Mouse (Mus musculus): Measurements from ENCODE around the gene 4930430F08Rik. TPM values are rescaled to one million over a fixed set of nuclear protein-coding genes. Genes with fewer than 3 reads are reported as not detected.

4930430F08Rik gene
- 20.7 and 21.4 TPM in 2 replicates for total RNA-seq (2012; rRNA removed)

- no peak within 1 kb of the TSS for H3K9ac ChIP-seq (ENCODE audit: insufficient read depth, low read depth, low read length, poor library complexity, severe bottlenecking)
- TF ChIP-seq CHD2 (IDR thresholded peaks at IDR 0.05; ENCODE audit: low read depth, low read length): no peak
- TF ChIP-seq MAFK (IDR thresholded peaks at IDR 0.05; ENCODE audit: insufficient read depth, low read depth, low read length): no peak
- no peak for TF ChIP-seq HCFC1 (IDR thresholded peaks at IDR 0.05; ENCODE audit: borderline replicate concordance, insufficient read depth, low read length)
- H3K4me1 ChIP-seq (ENCODE audit: control insufficient read depth in 2 of 2, insufficient read depth in 2 of 2, low read length in 2 of 2, poor library complexity in 1 of 2): 0 out of 4 replicates have a peak, but pooled peaks cover 0 to 1% of the 10 kb centered on the region in 2 experiments
- in situ Hi-C loops (cut with MboI; ENCODE audit: low sequenced_read_pairs in 2 of 2, unreplicated experiment in 2 of 2): no loop called here
- H3K27ac ChIP-seq (ENCODE audit: insufficient read depth, low read depth, low read length, poor library complexity, severe bottlenecking): no peak within 1 kb of the TSS
- peak within 1 kb of the TSS in 1 of 2 experiments; percentile 86; a peak in 2 of 4 replicates for H3K4me3 ChIP-seq (ENCODE audit: insufficient read depth in 1 of 2, low read depth in 1 of 2, low read length in 2 of 2, poor library complexity in 1 of 2, severe bottlenecking in 1 of 2)
- DNase-seq (ENCODE audit: low read depth, low spot score): no peak
- no peaks in the 10 kb centered on the region; the same call in 1 of the 2 replicates for H3K9me3 ChIP-seq (ENCODE audit: control insufficient read depth, insufficient read depth, low read depth, low read length)
- peaks cover 3% of the 10 kb centered on the region; the same call in 1 of the 2 replicates for H3K36me3 ChIP-seq (ENCODE audit: control insufficient read depth, insufficient read depth, low read length, poor library complexity, severe bottlenecking)
Measured at GRCm38 (mm10) chr10:100590323-100590722, at the start of gene 4930430F08Rik, which contains the start of gene 1700017N19Rik. Gene 4930430F08Rik (minus strand): TSS chr10:100590423. Gene 1700017N19Rik (plus strand): TSS chr10:100590484.

GRCm38 (mm10) chr10:100629762-100630438 lies 39.7 kb upstream of the 4930430F08Rik start:
- peak; percentile 31 for DNase-seq (ENCODE audit: low read depth, low spot score)
- TF ChIP-seq MAFK (IDR thresholded peaks at IDR 0.05; ENCODE audit: insufficient read depth, low read depth, low read length) (no peak), ZC3H11A (IDR thresholded peaks at IDR 0.05; ENCODE audit: borderline replicate concordance, low read depth, low read length) (peak; percentile 42; the same call in 1 of the 2 replicates)
- H3K4me3 ChIP-seq (ENCODE audit: insufficient read depth in 1 of 2, low read depth in 1 of 2, low read length in 2 of 2, poor library complexity in 1 of 2, severe bottlenecking in 1 of 2): no peak overlapping the region
- H3K9ac ChIP-seq (ENCODE audit: insufficient read depth, low read depth, low read length, poor library complexity, severe bottlenecking): no peak overlapping the region
- H3K4me1 ChIP-seq (ENCODE audit: control insufficient read depth in 2 of 2, insufficient read depth in 2 of 2, low read length in 2 of 2, poor library complexity in 1 of 2): no peaks in the 10 kb centered on the region
- no peaks in the 10 kb centered on the region for H3K36me3 ChIP-seq (ENCODE audit: control insufficient read depth, insufficient read depth, low read length, poor library complexity, severe bottlenecking)
- no peaks in the 10 kb centered on the region for H3K9me3 ChIP-seq (ENCODE audit: control insufficient read depth, insufficient read depth, low read depth, low read length)
- in situ Hi-C loops (cut with MboI; ENCODE audit: low sequenced_read_pairs in 2 of 2, unreplicated experiment in 2 of 2): no loop called here
- no peak overlapping the region for H3K27ac ChIP-seq (ENCODE audit: insufficient read depth, low read depth, low read length, poor library complexity, severe bottlenecking)

- no peaks in the 10 kb centered on the region for H3K4me1 ChIP-seq (ENCODE audit: control insufficient read depth in 2 of 2, insufficient read depth in 2 of 2, low read length in 2 of 2, poor library complexity in 1 of 2)
- H3K36me3 ChIP-seq (ENCODE audit: control insufficient read depth, insufficient read depth, low read length, poor library complexity, severe bottlenecking): no peaks in the 10 kb centered on the region
- H3K9ac ChIP-seq (ENCODE audit: insufficient read depth, low read depth, low read length, poor library complexity, severe bottlenecking): no peak overlapping the region
- no peaks in the 10 kb centered on the region for H3K9me3 ChIP-seq (ENCODE audit: control insufficient read depth, insufficient read depth, low read depth, low read length)
- no peak for DNase-seq (ENCODE audit: low read depth, low spot score)
- in situ Hi-C loops (cut with MboI; ENCODE audit: low sequenced_read_pairs in 2 of 2, unreplicated experiment in 2 of 2): no loop called here
- H3K4me3 ChIP-seq (ENCODE audit: insufficient read depth in 1 of 2, low read depth in 1 of 2, low read length in 2 of 2, poor library complexity in 1 of 2, severe bottlenecking in 1 of 2): no peak overlapping the region
- TF ChIP-seq HCFC1 (IDR thresholded peaks at IDR 0.05; ENCODE audit: borderline replicate concordance, insufficient read depth, low read length) (no peak), CHD2 (IDR thresholded peaks at IDR 0.05; ENCODE audit: low read depth, low read length) (no peak), ZC3H11A (IDR thresholded peaks at IDR 0.05; ENCODE audit: borderline replicate concordance, low read depth, low read length) (no peak), MAFK (IDR thresholded peaks at IDR 0.05; ENCODE audit: insufficient read depth, low read depth, low read length) (no peak), ZNF384 (IDR thresholded peaks at IDR 0.05; ENCODE audit: low read depth, low read length) (no peak)
- no peak overlapping the region for H3K27ac ChIP-seq (ENCODE audit: insufficient read depth, low read depth, low read length, poor library complexity, severe bottlenecking)
Measured at GRCm38 (mm10) chr10:100622494-100622893, 32.3 kb upstream of the 4930430F08Rik start.

GRCm38 (mm10) chr10:100620040-100620439 lies 29.8 kb upstream of the 4930430F08Rik start:
- H3K36me3 ChIP-seq (ENCODE audit: control insufficient read depth, insufficient read depth, low read length, poor library complexity, severe bottlenecking): no peaks in the 10 kb centered on the region
- in situ Hi-C loops (cut with MboI; ENCODE audit: low sequenced_read_pairs in 2 of 2, unreplicated experiment in 2 of 2): no loop called here
- no peak overlapping the region for H3K9ac ChIP-seq (ENCODE audit: insufficient read depth, low read depth, low read length, poor library complexity, severe bottlenecking)
- no peaks in the 10 kb centered on the region for H3K4me1 ChIP-seq (ENCODE audit: control insufficient read depth in 2 of 2, insufficient read depth in 2 of 2, low read length in 2 of 2, poor library complexity in 1 of 2)
- DNase-seq (ENCODE audit: low read depth, low spot score): no peak
- H3K27ac ChIP-seq (ENCODE audit: insufficient read depth, low read depth, low read length, poor library complexity, severe bottlenecking): no peak overlapping the region
- no peak for TF ChIP-seq ZC3H11A (IDR thresholded peaks at IDR 0.05; ENCODE audit: borderline replicate concordance, low read depth, low read length)
- TF ChIP-seq MAFK (IDR thresholded peaks at IDR 0.05; ENCODE audit: insufficient read depth, low read depth, low read length): no peak
- no peak for TF ChIP-seq ZNF384 (IDR thresholded peaks at IDR 0.05; ENCODE audit: low read depth, low read length)
- no peak for TF ChIP-seq CHD2 (IDR thresholded peaks at IDR 0.05; ENCODE audit: low read depth, low read length)
- no peak for TF ChIP-seq HCFC1 (IDR thresholded peaks at IDR 0.05; ENCODE audit: borderline replicate concordance, insufficient read depth, low read length)
- H3K4me3 ChIP-seq (ENCODE audit: insufficient read depth in 1 of 2, low read depth in 1 of 2, low read length in 2 of 2, poor library complexity in 1 of 2, severe bottlenecking in 1 of 2): no peak overlapping the region
- no peaks in the 10 kb centered on the region for H3K9me3 ChIP-seq (ENCODE audit: control insufficient read depth, insufficient read depth, low read depth, low read length)
